Mouse (Mus musculus) brown adipose tissue, adult 24 weeks (tissue): Measurements from ENCODE around the gene 4833427G06Rik. TPM values are rescaled to one million over a fixed set of nuclear protein-coding genes. Genes with fewer than 3 reads are reported as not detected.

Experiments
- H3K27ac ChIP-seq: fragments of 200-500 bp; replicated peaks from 2 replicates; pipeline ENCODE4 v1.5.1; 2012; ENCODE audit warnings: low read depth, mild to moderate bottlenecking, low read length
- H3K4me1 ChIP-seq: fragments of 200-500 bp; 2 replicates; pipeline ENCODE4 v1.6.1; 2012; ENCODE audit warnings: low read length, mixed read lengths; ENCODE audit not compliant: control insufficient read depth, insufficient read depth, insufficient read length
- H3K4me3 ChIP-seq: fragments of 200-500 bp; 2 replicates; pipeline ENCODE4 v1.5.1; 2012; ENCODE audit warnings: low read depth, mild to moderate bottlenecking, low read length, moderate library complexity; ENCODE audit not compliant: insufficient read depth
- polyA plus RNA-seq: library from polyadenylated mRNA; stranded (reverse); fragments of >200 nt; gene quantifications from 2 replicates; pipeline ENCODE4 v1.2.4, GENCODE M21; 2012; ENCODE audit not compliant: missing spikeins, insufficient read depth, insufficient read length

The 4833427G06Rik gene
- polyA plus RNA-seq, 1 experiment = not detected

GRCm38 (mm10) chr9:51096306-51096705 lies 5.6 kb downstream of the 4833427G06Rik start:
- no peak overlapping the region for H3K4me3 ChIP-seq
- H3K27ac ChIP-seq = no peak overlapping the region
- no peaks in the 10 kb centered on the region for H3K4me1 ChIP-seq

- no peaks in the 10 kb centered on the region for H3K4me1 ChIP-seq
- H3K4me3 ChIP-seq = no peak overlapping the region
- no peak overlapping the region for H3K27ac ChIP-seq
Measured at GRCm38 (mm10) chr9:51093697-51094096, 8.2 kb downstream of the 4833427G06Rik start.

- Histone ChIP-seq H3K4me3 (no peak overlapping the region), H3K27ac (no peak overlapping the region), H3K4me1 (peaks cover 2% of the 10 kb centered on the region; the same call in 1 of the 2 replicates)
Measured at GRCm38 (mm10) chr9:51081614-51082013, 20.3 kb downstream of the 4833427G06Rik start.

- H3K27ac ChIP-seq = 0 out of 2 replicates have a peak within 1 kb of the TSS, but pooled peaks have one; percentile 16
- peaks cover 5% of the 10 kb centered on the region; the same call in 1 of the 2 replicates for H3K4me1 ChIP-seq
- peak within 1 kb of the TSS; percentile 47 for H3K4me3 ChIP-seq
Measured at GRCm38 (mm10) chr9:51076979-51077315, 24.9 kb downstream of the 4833427G06Rik start, which contains the start of gene Layn. Layn (minus strand) TSS chr9:51077094.

GRCm38 (mm10) chr9:51076300-51076978 lies 25.4 kb downstream of the 4833427G06Rik start:
- H3K27ac ChIP-seq = no peak overlapping the region
- peaks cover 5% of the 10 kb centered on the region; the same call in 1 of the 2 replicates for H3K4me1 ChIP-seq
- peak overlapping the region; percentile 47 for H3K4me3 ChIP-seq

- H3K27ac ChIP-seq = no peak overlapping the region
- H3K4me3 ChIP-seq = peak overlapping the region; percentile 37
- peaks cover 5% of the 10 kb centered on the region; the same call in 1 of the 2 replicates for H3K4me1 ChIP-seq
Measured at GRCm38 (mm10) chr9:51075780-51076179, 26.1 kb downstream of the 4833427G06Rik start.

GRCm38 (mm10) chr9:51070801-51071200 lies 31.1 kb downstream of the 4833427G06Rik start:
- Histone ChIP-seq H3K27ac (no peak overlapping the region), H3K4me1 (0 out of 2 replicates have a peak, but pooled peaks cover 3% of the 10 kb centered on the region), H3K4me3 (no peak overlapping the region)

GRCm38 (mm10) chr9:51068202-51068601 lies 33.7 kb downstream of the 4833427G06Rik start:
- H3K27ac ChIP-seq = no peak overlapping the region
- H3K4me3 ChIP-seq = no peak overlapping the region
- H3K4me1 ChIP-seq = no peaks in the 10 kb centered on the region

GRCm38 (mm10) chr9:51060601-51061000 lies 41.3 kb downstream of the 4833427G06Rik start, which contains the start of gene Btg4:
Btg4 (plus strand) TSS chr9:51060901.
- no peaks in the 10 kb centered on the region; the same call in 1 of the 2 replicates for H3K4me1 ChIP-seq
- no peak within 1 kb of the TSS for H3K4me3 ChIP-seq
- H3K27ac ChIP-seq = no peak within 1 kb of the TSS

- no peak overlapping the region for H3K4me3 ChIP-seq
- peak overlapping the region; percentile 37; the same call in 1 of the 2 replicates for H3K27ac ChIP-seq
Measured at GRCm38 (mm10) chr9:51058951-51059521, 42.8 kb downstream of the 4833427G06Rik start.

GRCm38 (mm10) chr9:51056360-51057324 lies 45.2 kb downstream of the 4833427G06Rik start:
- Histone ChIP-seq H3K4me3 (no peak overlapping the region), H3K4me1 (no peaks in the 10 kb centered on the region; the same call in 1 of the 2 replicates), H3K27ac (peak overlapping the region; percentile 56)

More at GRCm38 (mm10) chr9:51058951-51059521, 42.8 kb downstream of the 4833427G06Rik start:
- H3K4me1 ChIP-seq = no peaks in the 10 kb centered on the region; the same call in 1 of the 2 replicates

GRCm38 (mm10) chr9:51052180-51052579 lies 49.7 kb downstream of the 4833427G06Rik start:
- Histone ChIP-seq H3K4me3 (no peak overlapping the region), H3K27ac (no peak overlapping the region), H3K4me1 (no peaks in the 10 kb centered on the region; the same call in 1 of the 2 replicates)

- H3K4me3 ChIP-seq = no peak overlapping the region
- H3K27ac ChIP-seq = no peak overlapping the region
- no peaks in the 10 kb centered on the region for H3K4me1 ChIP-seq
Measured at GRCm38 (mm10) chr9:51042136-51042535, 59.7 kb downstream of the 4833427G06Rik start.

- Histone ChIP-seq H3K4me3 (no peak overlapping the region), H3K4me1 (no peaks in the 10 kb centered on the region), H3K27ac (no peak overlapping the region)
Measured at GRCm38 (mm10) chr9:51041491-51041980, 60.3 kb downstream of the 4833427G06Rik start.
